Mouse (Mus musculus) erythroblast, adult 5-6 weeks (primary cell): Measurements from ENCODE around the gene Mdh1. TPM values are rescaled to one million over a fixed set of nuclear protein-coding genes. Genes with fewer than 3 reads are reported as not detected.
"Not testable (repeated sequence)": the region's sequence is repeated elsewhere in the genome, so short reads cannot be mapped to it uniquely, and the experiment has no call there.

Experiments
- ATAC-seq: replicated peaks from 2 replicates; pipeline ENCODE4 v1.8.0; 2016; ENCODE audit warnings: moderate number of reproducible peaks, mild to moderate bottlenecking, moderate TSS enrichment, inconsistent platforms; ENCODE audit not compliant: poor library complexity, low FRiP score, severe bottlenecking
- total RNA-seq, 2 experiments: library from RNA; stranded (forward) in 1 of 2; stranded (reverse) in 1 of 2; fragments of 150-400 nt in 1 of 2; fragments of 200-764, 138-1000 nt in 1 of 2; gene quantifications; 2 replicates each; pipeline versions ENCODE4 v1.2.3 to v1.2.4; 2015 to 2017; ENCODE audit warnings: low replicate concordance in 2 of 2

Gene Mdh1
- total RNA-seq, 2 experiments from 2014 or later: 42.4 to 69.2 TPM

DNA sequence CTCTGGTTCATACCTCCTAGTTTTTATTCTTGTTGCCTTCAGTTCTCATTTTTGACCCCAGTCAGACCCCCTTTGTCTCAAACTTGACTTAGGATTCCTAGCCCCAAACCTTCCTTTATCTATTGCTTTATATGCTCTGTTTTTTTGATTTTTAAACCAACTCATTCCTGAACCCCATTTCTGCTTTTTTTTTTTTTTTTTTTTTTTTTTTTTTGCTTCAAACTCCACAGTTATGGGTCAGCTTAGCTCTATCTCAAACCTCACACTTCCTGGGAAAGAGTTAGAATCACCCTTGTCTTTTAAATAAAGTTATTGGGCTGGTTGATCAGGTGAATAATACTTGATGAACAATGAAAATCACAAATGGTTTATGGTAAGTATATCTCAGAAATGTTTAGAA, 24.6 kb downstream of the Mdh1 start:
- ATAC-seq: no peak

DNA sequence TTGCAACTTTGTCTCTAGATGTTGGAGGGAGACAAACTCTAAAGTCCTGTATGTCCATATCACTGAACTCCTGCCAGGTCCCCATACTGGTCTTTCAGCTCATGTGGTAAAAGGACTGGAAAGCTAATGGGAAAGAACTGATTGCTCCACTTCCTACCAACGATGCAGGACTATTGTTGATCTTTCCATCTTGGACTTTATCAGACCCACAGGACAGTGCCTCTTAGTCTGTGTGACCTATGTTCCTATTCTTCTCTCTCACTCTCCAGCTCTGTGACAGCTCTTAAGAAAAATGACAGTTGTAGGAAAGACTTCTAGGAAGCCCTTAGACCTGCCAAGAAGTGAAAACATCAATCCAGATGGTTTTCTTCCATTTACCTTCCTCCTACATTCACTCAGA, 25.5 kb downstream of the Mdh1 start:
- no peak for ATAC-seq

GRCm38 (mm10) chr11:21545951-21546350, 26.2 kb downstream of the Mdh1 start:
- ATAC-seq: no peak

- ATAC-seq: no peak
Measured at GRCm38 (mm10) chr11:21545021-21545420, 27.1 kb downstream of the Mdh1 start.

DNA sequence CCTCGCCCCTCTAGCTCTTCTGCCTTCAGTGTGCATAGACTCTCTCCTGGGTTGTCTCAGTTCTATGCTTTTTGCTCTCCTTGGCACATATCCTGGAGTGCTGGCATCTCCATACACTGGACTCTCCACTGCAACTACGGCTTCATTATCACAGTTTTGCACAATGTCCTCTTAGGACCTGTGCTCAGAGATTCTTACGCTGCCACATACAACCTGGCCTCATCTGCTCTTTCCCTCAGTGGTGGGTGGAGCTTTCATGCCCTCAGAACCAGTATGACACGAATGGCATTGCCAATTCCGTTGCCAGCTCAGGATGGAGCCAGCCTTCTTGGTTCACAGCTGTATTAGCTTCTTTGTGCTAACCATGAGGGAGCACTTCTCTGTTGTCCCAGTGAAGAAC, 29.4 kb downstream of the Mdh1 start:
- ATAC-seq: no peak

- ATAC-seq: no peak
Measured at GRCm38 (mm10) chr11:21540622-21541021, 31.5 kb downstream of the Mdh1 start.

GRCm38 (mm10) chr11:21540072-21540471, 32.1 kb downstream of the Mdh1 start:
- no peak for ATAC-seq

GRCm38 (mm10) chr11:21530856-21531255, 41.3 kb downstream of the Mdh1 start:
- ATAC-seq: not testable (repeated sequence)

GRCm38 (mm10) chr11:21528676-21529394, 43.3 kb downstream of the Mdh1 start:
- ATAC-seq: no peak

- ATAC-seq: no peak
Measured at GRCm38 (mm10) chr11:21517726-21518125, 54.4 kb downstream of the Mdh1 start.

DNA sequence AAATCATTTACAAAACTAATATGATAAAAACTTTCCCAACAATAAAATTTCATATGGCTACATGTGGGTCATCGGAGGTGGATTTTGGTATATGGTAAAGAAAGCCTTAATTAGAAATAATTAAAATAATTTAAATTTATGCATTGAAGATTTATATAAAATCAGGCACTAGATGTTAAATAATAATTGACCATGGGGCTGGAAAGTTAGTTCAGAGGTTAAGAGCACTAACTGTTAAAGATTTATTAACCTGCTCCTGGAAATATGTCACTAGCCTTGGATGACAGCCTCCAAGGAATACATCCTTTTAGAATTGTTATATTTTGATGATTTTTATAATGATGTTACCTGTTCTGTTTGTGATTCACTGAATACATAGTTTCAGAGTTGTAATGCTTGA, 55.8 kb downstream of the Mdh1 start:
- ATAC-seq: not testable (repeated sequence)

DNA sequence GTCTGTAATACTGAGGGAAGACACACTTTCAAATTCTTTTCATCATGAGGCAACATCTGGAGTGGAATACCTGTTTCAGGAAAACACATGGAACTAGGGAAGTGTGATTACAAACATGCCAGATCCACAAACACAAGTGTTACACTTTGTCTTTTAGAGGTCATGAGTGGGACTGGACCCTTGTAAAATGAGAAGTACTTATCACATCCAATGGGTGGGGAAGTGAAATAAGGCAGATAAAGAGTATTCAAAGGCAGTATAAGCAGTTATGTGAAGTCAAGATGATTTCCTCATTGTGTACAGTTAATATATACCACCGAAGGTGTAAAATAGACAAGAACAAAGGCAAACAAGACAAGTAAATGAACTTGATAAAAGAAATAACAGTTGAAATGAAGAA, 61.6 kb downstream of the Mdh1 start:
- ATAC-seq: not testable (repeated sequence)

GRCm38 (mm10) chr11:21508713-21509112, 63.5 kb downstream of the Mdh1 start:
- ATAC-seq: not testable (repeated sequence)

DNA sequence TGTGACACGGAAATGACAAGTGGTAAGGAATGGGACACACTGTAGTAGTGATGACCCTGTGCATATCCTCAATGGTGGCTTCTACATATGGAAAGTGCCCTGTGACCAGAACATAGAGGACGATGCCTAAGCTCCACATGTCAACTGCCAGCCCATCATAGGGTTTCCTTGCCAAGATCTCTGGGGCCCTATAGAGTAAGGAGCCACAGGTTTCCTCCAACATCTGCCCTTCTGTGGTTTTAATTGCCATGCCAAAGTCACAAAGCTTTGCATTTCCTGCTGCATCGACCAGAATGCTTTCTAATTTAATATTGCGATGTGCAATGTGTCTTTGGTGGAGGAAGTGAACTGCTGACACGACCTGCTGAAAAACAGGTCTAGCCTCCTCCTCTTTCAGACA, 65.1 kb downstream of the Mdh1 start:
- not testable (repeated sequence) for ATAC-seq

Other genes with a start within 250 kb of the Mdh1 start
- 25.7 and 51.9 TPM in 2 replicates for gene Ugp2, start 201.2 kb downstream of the Mdh1 start, total RNA-seq (2015; ENCODE audit: low replicate concordance)
- 16.0 and 27.5 TPM in 2 replicates for gene Ugp2, start 201.2 kb downstream of the Mdh1 start, total RNA-seq (2017; ENCODE audit: low replicate concordance)
- 2.5 TPM in 1 of 2 replicates, not detected in the other for gene Wdpcp, start 132 bp downstream of the Mdh1 start, total RNA-seq (2015; ENCODE audit: low replicate concordance)
- 1.0 and 1.8 TPM in 2 replicates for gene Wdpcp, start 132 bp downstream of the Mdh1 start, total RNA-seq (2017; ENCODE audit: low replicate concordance)